Mouse (Mus musculus) hematopoietic stem cell, adult 5-6 weeks (primary cell): Measurements from ENCODE around the gene Adora1. TPM values are rescaled to one million over a fixed set of nuclear protein-coding genes. Genes with fewer than 3 reads are reported as not detected.
A peak's percentile ranks its signal among the peaks of the same experiment; 100 is the strongest.

Experiments used
- ATAC-seq, 2 experiments: fragments of 125-278 bp in 1 of 2; replicated peaks in 1 of 2; 2 replicates each; pipeline ENCODE4 v1.8.0; 2016 to 2017; ENCODE audit warnings: inconsistent platforms in 2 of 2, mild to moderate bottlenecking in 2 of 2, moderate number of reproducible peaks in 2 of 2, low read depth in 1 of 2, moderate TSS enrichment in 1 of 2; ENCODE audit not compliant: low FRiP score in 2 of 2, poor library complexity in 2 of 2, severe bottlenecking in 2 of 2, insufficient read depth in 1 of 2, low TSS enrichment in 1 of 2
- total RNA-seq: library from RNA; stranded (forward); fragments of 172-1452, 232-1000 nt; gene quantifications from 2 replicates; pipeline ENCODE4 v1.2.3, GENCODE M21; 2017

The Adora1 gene
- total RNA-seq, 1 experiment from 2014 or later: 0.15 TPM

DNA sequence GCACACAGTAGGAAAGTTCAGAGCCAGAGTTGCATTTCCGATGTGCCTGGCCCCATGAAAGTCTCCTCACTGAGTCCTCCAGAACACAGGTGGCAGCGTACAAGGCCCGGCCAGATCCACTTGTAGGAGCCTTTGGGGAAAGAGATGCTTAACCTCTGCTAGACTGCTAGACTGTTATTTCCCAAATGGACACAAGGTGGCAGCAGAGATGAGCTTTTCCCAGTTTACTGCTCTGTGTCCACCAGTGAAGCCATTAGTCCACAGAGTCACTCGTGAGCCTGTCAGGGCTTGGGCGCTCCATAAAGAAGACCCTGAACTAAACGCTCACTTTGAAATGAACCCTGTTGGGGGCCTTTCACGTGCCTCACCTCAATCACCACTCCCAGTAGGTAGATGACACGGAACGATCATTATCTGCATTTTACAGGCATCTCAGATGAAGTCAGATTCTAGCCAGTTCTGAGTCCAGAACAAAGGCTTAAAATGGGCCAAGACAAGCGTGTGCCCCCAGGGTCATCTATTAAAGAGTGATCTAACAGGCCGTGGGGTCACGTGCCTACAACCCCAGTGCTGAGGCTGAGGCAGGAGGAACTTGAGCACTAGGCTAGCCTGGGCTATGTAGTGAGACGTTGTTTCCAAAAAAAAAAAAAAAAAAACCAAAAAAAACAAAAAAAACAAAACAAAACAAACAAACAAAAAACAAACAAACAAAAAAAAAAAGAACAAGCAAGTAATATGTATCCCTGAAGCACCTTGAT lies 83.4 kb downstream of the Adora1 start:
- peak; percentile 79 to 83 for ATAC-seq

- no peak for ATAC-seq
Measured at GRCm38 (mm10) chr1:134150745-134151144, 84.5 kb downstream of the Adora1 start.

GRCm38 (mm10) chr1:134150076-134150475 lies 85.2 kb downstream of the Adora1 start:
- ATAC-seq: no peak

Other genes with a start within 250 kb of the Adora1 start
- not detected in 2 replicates for gene Fmod, start 198.2 kb downstream of the Adora1 start, total RNA-seq
- gene Btg2, start 156.3 kb downstream of the Adora1 start, total RNA-seq: 141 and 174 TPM in 2 replicates
- gene Chit1, start 124.2 kb downstream of the Adora1 start, total RNA-seq: 0.25 TPM in 1 of 2 replicates, not detected in the other
- gene Chil1, start 53.3 kb downstream of the Adora1 start, total RNA-seq: 16.0 and 55.2 TPM in 2 replicates
- gene Mybph, start 42.0 kb downstream of the Adora1 start, total RNA-seq: not detected in 2 replicates
- gene Myog, start 54.6 kb upstream of the Adora1 start, total RNA-seq: not detected in 2 replicates
- gene Ppfia4, start 97.5 kb upstream of the Adora1 start, total RNA-seq: 0.50 and 0.88 TPM in 2 replicates
- gene Tmem183a, start 126.5 kb upstream of the Adora1 start, total RNA-seq: 44.3 and 84.2 TPM in 2 replicates
- not detected in 2 replicates for gene 4933406M09Rik, start 150.5 kb upstream of the Adora1 start, total RNA-seq
- gene Cyb5r1, start 170.1 kb upstream of the Adora1 start, total RNA-seq: 22.0 and 27.3 TPM in 2 replicates
- 49.1 and 55.6 TPM in 2 replicates for gene Adipor1, start 179.9 kb upstream of the Adora1 start, total RNA-seq
- 21.6 and 29.2 TPM in 2 replicates for gene Klhl12, start 220.1 kb upstream of the Adora1 start, total RNA-seq